Mouse (Mus musculus) midbrain, embryonic 16.5 days (tissue): ENCODE data around the gene Sin3b. TPM values are rescaled to one million over a fixed set of nuclear protein-coding genes. Genes with fewer than 3 reads are reported as not detected.
A peak's percentile ranks its signal among the peaks of the same experiment; 100 is the strongest.
"Not testable (repeated sequence)": the region's sequence is repeated elsewhere in the genome, so short reads cannot be mapped to it uniquely, and the experiment has no call there.

Experiments used
- ATAC-seq: fragments of 200-750 bp; cut with Nextera tagmentation; 2 replicates; pipeline ENCODE4 v1.8.0; 2017; ENCODE audit warnings: moderate TSS enrichment
- H3K27ac ChIP-seq: fragments of 300-500 bp; sonication (generic); 2 replicates; pipeline ENCODE4 v1.5.1; 2014; ENCODE audit warnings: mild to moderate bottlenecking, low read length, mixed read lengths
- H3K27me3 ChIP-seq: fragments of 300-500 bp; sonication (generic); 2 replicates; pipeline ENCODE4 v1.6.1; 2014; ENCODE audit warnings: low read depth, low read length, mixed read lengths; ENCODE audit not compliant: control insufficient read depth, insufficient read depth
- H3K36me3 ChIP-seq: fragments of 300-500 bp; sonication (generic); 2 replicates; pipeline ENCODE4 v1.6.1; 2014; ENCODE audit warnings: mild to moderate bottlenecking, low read length, moderate library complexity, mixed read lengths; ENCODE audit not compliant: control insufficient read depth, insufficient read depth
- H3K4me1 ChIP-seq: fragments of 300-500 bp; sonication (generic); 2 replicates; pipeline ENCODE4 v1.6.1; 2014; ENCODE audit warnings: mild to moderate bottlenecking, low read length, mixed read lengths; ENCODE audit not compliant: control insufficient read depth, insufficient read depth
- H3K4me2 ChIP-seq: fragments of 300-500 bp; sonication (generic); 2 replicates; pipeline ENCODE4 v1.6.1; 2014; ENCODE audit warnings: mild to moderate bottlenecking, low read length, mixed read lengths
- H3K4me3 ChIP-seq: fragments of 300-500 bp; sonication (generic); 2 replicates; pipeline ENCODE4 v1.5.1; 2014; ENCODE audit warnings: low read depth, mild to moderate bottlenecking, low read length, moderate library complexity, mixed read lengths
- H3K9ac ChIP-seq: fragments of 300-500 bp; sonication (generic); 2 replicates; pipeline ENCODE4 v1.6.1; 2014; ENCODE audit warnings: low read depth, low read length, mixed read lengths
- H3K9me3 ChIP-seq: fragments of 300-500 bp; sonication (generic); replicated peaks from 2 replicates; pipeline ENCODE4 v1.6.1; 2014; ENCODE audit warnings: mild to moderate bottlenecking, low read length, mixed read lengths; ENCODE audit not compliant: control insufficient read depth, poor library complexity, severe bottlenecking
- WGBS: fragments of 180-500 bp; shearing (Covaris S2); extraction: QIAGEN DNeasy Blood & Tissue Kit; methylation state at CpG from one replicate; pipeline ENCODE4 v1.1.7; 2014; 5-methylcytosine and 5-hydroxymethylcytosine counted together
- polyA plus RNA-seq: library from polyadenylated mRNA; unstranded; fragments of >200 nt; fragmentation: Nextera tagmentation; extraction: Ambion mirVana; gene quantifications from 2 replicates; pipeline ENCODE4 v1.2.1, GENCODE M21; 2015

The Sin3b gene
- 173 and 175 TPM in 2 replicates for polyA plus RNA-seq

GRCm38 (mm10) chr8:72722769-72723650, at the start of gene Sin3b:
TSS of gene Sin3b (plus strand) at chr8:72723285.
- 13% methylated on average over 55 of the region's 56 CpGs for WGBS
- no peaks in the 10 kb centered on the region for H3K9me3 ChIP-seq
- H3K4me2 ChIP-seq: peak within 1 kb of the TSS; percentile 74
- H3K36me3 ChIP-seq: peaks cover 23% of the 10 kb centered on the region
- H3K4me1 ChIP-seq: peaks cover 9% of the 10 kb centered on the region
- peak within 1 kb of the TSS; percentile 60 for H3K27ac ChIP-seq
- H3K9ac ChIP-seq: peak within 1 kb of the TSS; percentile 88
- peak; percentile 100 for ATAC-seq
- H3K27me3 ChIP-seq: no peaks in the 10 kb centered on the region
- peak within 1 kb of the TSS; percentile 80 for H3K4me3 ChIP-seq

- Histone ChIP-seq H3K27ac (no peak overlapping the region), H3K9me3 (no peaks in the 10 kb centered on the region), H3K27me3 (no peaks in the 10 kb centered on the region), H3K4me3 (no peak overlapping the region), H3K4me1 (no peaks in the 10 kb centered on the region), H3K36me3 (no peaks in the 10 kb centered on the region), H3K4me2 (no peak overlapping the region), H3K9ac (no peak overlapping the region)
- ATAC-seq: no peak
- WGBS: 93% methylated on average over 2 of the region's 2 CpGs
Observed at GRCm38 (mm10) chr8:72674184-72674583, 48.9 kb upstream of the Sin3b start.

GRCm38 (mm10) chr8:72676436-72676835, 46.6 kb upstream of the Sin3b start:
- H3K4me2 ChIP-seq: no peak overlapping the region
- H3K9ac ChIP-seq: no peak overlapping the region
- H3K9me3 ChIP-seq: no peaks in the 10 kb centered on the region
- no peaks in the 10 kb centered on the region for H3K36me3 ChIP-seq
- ATAC-seq: no peak
- H3K4me3 ChIP-seq: no peak overlapping the region
- no peaks in the 10 kb centered on the region for H3K4me1 ChIP-seq
- H3K27me3 ChIP-seq: no peaks in the 10 kb centered on the region
- no peak overlapping the region for H3K27ac ChIP-seq
- WGBS: 59% methylated on average over 4 of the region's 4 CpGs

- H3K27me3 ChIP-seq, H3K4me1 ChIP-seq, H3K4me2 ChIP-seq, H3K9ac ChIP-seq, ATAC-seq, H3K4me3 ChIP-seq, H3K9me3 ChIP-seq, H3K36me3 ChIP-seq, H3K27ac ChIP-seq: not testable (repeated sequence)
- 53% methylated on average over 2 of the region's 2 CpGs for WGBS
Observed at GRCm38 (mm10) chr8:72676844-72677243, 46.2 kb upstream of the Sin3b start.

GRCm38 (mm10) chr8:72677331-72677730, 45.8 kb upstream of the Sin3b start:
- no peak overlapping the region for H3K4me2 ChIP-seq
- H3K4me1 ChIP-seq: no peaks in the 10 kb centered on the region
- H3K27me3 ChIP-seq: no peaks in the 10 kb centered on the region
- H3K9ac ChIP-seq: no peak overlapping the region
- H3K9me3 ChIP-seq: no peaks in the 10 kb centered on the region
- H3K36me3 ChIP-seq: no peaks in the 10 kb centered on the region
- no peak for ATAC-seq
- 71% methylated on average over 5 of the region's 5 CpGs for WGBS
- no peak overlapping the region for H3K27ac ChIP-seq
- H3K4me3 ChIP-seq: no peak overlapping the region

GRCm38 (mm10) chr8:72680133-72680532, 43.0 kb upstream of the Sin3b start:
- 9% methylated on average over 3 of the region's 3 CpGs for WGBS
- Histone ChIP-seq H3K9ac (no peak overlapping the region), H3K36me3 (no peaks in the 10 kb centered on the region), H3K9me3 (no peaks in the 10 kb centered on the region), H3K27me3 (no peaks in the 10 kb centered on the region), H3K4me3 (no peak overlapping the region), H3K4me1 (no peaks in the 10 kb centered on the region), H3K4me2 (no peak overlapping the region), H3K27ac (no peak overlapping the region)
- ATAC-seq: no peak

- Histone ChIP-seq H3K27me3 (no peaks in the 10 kb centered on the region), H3K9ac (no peak overlapping the region), H3K9me3 (no peaks in the 10 kb centered on the region), H3K4me1 (no peaks in the 10 kb centered on the region), H3K4me2 (no peak overlapping the region), H3K4me3 (no peak overlapping the region), H3K27ac (no peak overlapping the region), H3K36me3 (no peaks in the 10 kb centered on the region)
- no peak for ATAC-seq
- WGBS: 92% methylated on average over 4 of the region's 4 CpGs
Observed at GRCm38 (mm10) chr8:72682051-72682687, 40.9 kb upstream of the Sin3b start.

GRCm38 (mm10) chr8:72683010-72683521, 40.0 kb upstream of the Sin3b start:
- H3K36me3 ChIP-seq: no peaks in the 10 kb centered on the region
- H3K27me3 ChIP-seq: no peaks in the 10 kb centered on the region
- H3K9ac ChIP-seq: no peak overlapping the region
- no peak overlapping the region for H3K27ac ChIP-seq
- no peak overlapping the region for H3K4me2 ChIP-seq
- H3K9me3 ChIP-seq: no peaks in the 10 kb centered on the region
- H3K4me1 ChIP-seq: no peaks in the 10 kb centered on the region
- 60% methylated on average over 2 of the region's 2 CpGs for whole genome bisulfite sequencing
- no peak overlapping the region for H3K4me3 ChIP-seq
- no peak for ATAC-seq

- H3K9ac ChIP-seq, H3K4me2 ChIP-seq, H3K36me3 ChIP-seq, ATAC-seq, H3K27ac ChIP-seq, H3K27me3 ChIP-seq, H3K4me3 ChIP-seq, H3K9me3 ChIP-seq, H3K4me1 ChIP-seq: not testable (repeated sequence)
- 88% methylated on average over 5 of the region's 5 CpGs for whole genome bisulfite sequencing
Observed at GRCm38 (mm10) chr8:72683572-72684099, 39.4 kb upstream of the Sin3b start.
